Mouse (Mus musculus): ENCODE results near the gene Glis1. TPM values are rescaled to one million over a fixed set of nuclear protein-coding genes. Genes with fewer than 3 reads are reported as not detected.

Glis1 gene
- polyA plus RNA-seq, 1 experiment from 2014 or later: 5.5 TPM

DNA sequence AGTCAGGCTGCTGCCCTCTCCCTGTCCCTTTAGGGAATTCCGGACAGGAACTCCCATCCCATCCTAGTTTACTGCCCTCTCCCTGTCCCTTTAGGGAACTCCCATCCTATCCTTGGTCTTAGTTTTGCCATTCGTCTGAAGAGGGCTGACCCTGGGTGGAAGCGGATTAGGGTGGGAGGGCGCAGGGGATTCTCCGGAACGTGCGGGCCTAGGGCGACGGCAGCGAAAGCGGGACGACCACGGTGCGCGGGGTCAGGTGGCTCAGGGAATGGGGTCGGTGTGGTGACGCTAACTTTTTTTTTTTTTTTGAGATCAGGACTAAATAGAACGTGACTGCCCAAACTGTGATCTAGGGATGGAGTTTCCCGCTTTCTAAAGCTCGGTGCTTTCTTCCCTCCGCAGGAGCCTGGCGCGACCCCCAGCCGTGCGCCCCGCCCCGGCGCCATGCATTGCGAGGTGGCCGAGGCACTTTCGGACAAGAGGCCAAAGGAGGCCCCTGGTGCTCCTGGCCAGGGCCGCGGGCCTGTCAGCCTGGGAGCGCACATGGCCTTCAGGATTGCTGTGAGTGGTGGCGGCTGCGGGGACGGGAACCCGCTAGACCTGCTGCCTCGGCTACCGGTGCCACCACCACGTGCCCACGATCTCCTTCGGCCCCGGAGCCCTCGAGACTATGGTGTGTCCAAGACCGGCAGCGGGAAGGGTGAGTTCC, 1.0 kb downstream of the Glis1 start:
- DNase-seq (ENCODE audit: low spot score): no peak
- Histone ChIP-seq H3K4me3 (replicated peaks; ENCODE audit: low read depth, low read length) (peak overlapping the region; percentile 64), H3K27me3 (ENCODE audit: insufficient read depth, low read length) (peaks cover 13% of the 10 kb centered on the region), H3K4me1 (replicated peaks; ENCODE audit: insufficient read depth, low read length) (no peaks in the 10 kb centered on the region; the same call in 1 of the 2 replicates), H3K9me3 (replicated peaks; ENCODE audit: low read length) (no peaks in the 10 kb centered on the region), H3K27ac (no peak overlapping the region), H3K36me3 (ENCODE audit: insufficient read depth, low read length) (no peaks in the 10 kb centered on the region), H3K9ac (ENCODE audit: low read depth, low read length) (peak overlapping the region; percentile 51; the same call in 1 of the 2 replicates), H3K4me2 (ENCODE audit: low read length) (peak overlapping the region; percentile 92)
- WGBS: 3% methylated on average over 47 of the region's 47 CpGs
- ATAC-seq (replicated peaks; ENCODE audit: low FRiP score, low read depth): no peak; the same call in 1 of the 2 replicates
- TF ChIP-seq CTCF (IDR thresholded peaks at IDR 0.05; ENCODE audit: low read depth): peak; percentile 18; the same call in 1 of the 2 replicates

GRCm38 (mm10) chr4:107436476-107436875, 2.1 kb downstream of the Glis1 start:
- ATAC-seq (replicated peaks; ENCODE audit: low FRiP score, low read depth) (no peak), DNase-seq (ENCODE audit: low spot score) (no peak)
- H3K36me3 ChIP-seq (ENCODE audit: insufficient read depth, low read length): no peaks in the 10 kb centered on the region
- no peaks in the 10 kb centered on the region for H3K9me3 ChIP-seq (replicated peaks; ENCODE audit: low read length)
- WGBS: 77% methylated on average over 7 of the region's 7 CpGs
- H3K4me1 ChIP-seq (replicated peaks; ENCODE audit: insufficient read depth, low read length): no peaks in the 10 kb centered on the region; the same call in 1 of the 2 replicates
- peak overlapping the region; percentile 7; the same call in 1 of the 2 replicates for H3K4me2 ChIP-seq (ENCODE audit: low read length)
- peak overlapping the region; percentile 13; the same call in 1 of the 2 replicates for H3K27ac ChIP-seq
- H3K4me3 ChIP-seq (replicated peaks; ENCODE audit: low read depth, low read length): no peak overlapping the region
- no peak for TF ChIP-seq CTCF (IDR thresholded peaks at IDR 0.05; ENCODE audit: low read depth)
- peaks cover 20% of the 10 kb centered on the region for H3K27me3 ChIP-seq (ENCODE audit: insufficient read depth, low read length)
- H3K9ac ChIP-seq (ENCODE audit: low read depth, low read length): no peak overlapping the region

- no peak for TF ChIP-seq CTCF (IDR thresholded peaks at IDR 0.05; ENCODE audit: low read depth)
- no peaks in the 10 kb centered on the region for H3K36me3 ChIP-seq (ENCODE audit: insufficient read depth, low read length)
- no peak overlapping the region for H3K27ac ChIP-seq
- H3K27me3 ChIP-seq (ENCODE audit: insufficient read depth, low read length): peaks cover 16% of the 10 kb centered on the region; the same call in 1 of the 2 replicates
- DNase-seq (ENCODE audit: low spot score) (no peak), ATAC-seq (replicated peaks; ENCODE audit: low FRiP score, low read depth) (no peak)
- H3K9ac ChIP-seq (ENCODE audit: low read depth, low read length): no peak overlapping the region
- H3K4me3 ChIP-seq (replicated peaks; ENCODE audit: low read depth, low read length): no peak overlapping the region
- peaks cover 10% of the 10 kb centered on the region for H3K4me1 ChIP-seq (replicated peaks; ENCODE audit: insufficient read depth, low read length)
- no peaks in the 10 kb centered on the region for H3K9me3 ChIP-seq (replicated peaks; ENCODE audit: low read length)
- H3K4me2 ChIP-seq (ENCODE audit: low read length): no peak overlapping the region
- WGBS: 76% methylated on average over 8 of the region's 8 CpGs
These were observed 4.3 kb downstream of the Glis1 start for GRCm38 (mm10) chr4:107438741-107439140.

DNA sequence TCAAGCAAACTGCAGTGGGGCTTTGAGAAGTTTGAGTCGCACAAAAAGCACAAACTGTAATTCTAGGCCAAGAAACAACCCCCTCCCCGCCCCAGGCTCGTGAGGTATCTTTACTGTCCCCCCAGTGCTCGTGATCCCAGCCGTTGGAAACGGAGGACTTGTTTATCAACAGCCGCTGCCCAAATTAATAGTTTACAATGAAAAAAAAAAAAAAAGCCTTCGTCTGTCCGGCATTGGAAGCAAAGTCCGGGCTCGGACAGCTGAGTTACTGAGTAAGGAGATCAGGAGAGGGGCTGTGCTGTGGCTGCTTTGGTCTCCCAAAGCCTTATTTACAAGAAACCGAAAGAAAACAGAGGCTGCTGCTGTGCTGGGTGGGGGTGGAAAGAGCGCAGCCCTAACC, 5.9 kb downstream of the Glis1 start:
- ATAC-seq (replicated peaks; ENCODE audit: low FRiP score, low read depth): no peak
- peaks cover 16% of the 10 kb centered on the region; the same call in 1 of the 2 replicates for H3K27me3 ChIP-seq (ENCODE audit: insufficient read depth, low read length)
- peak overlapping the region; percentile 14; the same call in 1 of the 2 replicates for H3K9ac ChIP-seq (ENCODE audit: low read depth, low read length)
- peak overlapping the region; percentile 44 for H3K4me2 ChIP-seq (ENCODE audit: low read length)
- DNase-seq (ENCODE audit: low spot score): no peak
- no peak for TF ChIP-seq CTCF (IDR thresholded peaks at IDR 0.05; ENCODE audit: low read depth)
- H3K4me3 ChIP-seq (replicated peaks; ENCODE audit: low read depth, low read length): peak overlapping the region; percentile 14
- H3K4me1 ChIP-seq (replicated peaks; ENCODE audit: insufficient read depth, low read length): peaks cover 10% of the 10 kb centered on the region
- no peaks in the 10 kb centered on the region for H3K9me3 ChIP-seq (replicated peaks; ENCODE audit: low read length)
- peak overlapping the region; percentile 32; the same call in 1 of the 2 replicates for H3K27ac ChIP-seq
- 25% methylated on average over 13 of the region's 13 CpGs for WGBS
- no peaks in the 10 kb centered on the region for H3K36me3 ChIP-seq (ENCODE audit: insufficient read depth, low read length)

- TF ChIP-seq CTCF (IDR thresholded peaks at IDR 0.05; ENCODE audit: low read depth): no peak
- H3K27me3 ChIP-seq (ENCODE audit: insufficient read depth, low read length): peaks cover 7% of the 10 kb centered on the region; the same call in 1 of the 2 replicates
- peak overlapping the region; percentile 21; the same call in 1 of the 2 replicates for H3K4me3 ChIP-seq (replicated peaks; ENCODE audit: low read depth, low read length)
- peak overlapping the region; percentile 41 for H3K4me2 ChIP-seq (ENCODE audit: low read length)
- no peak overlapping the region for H3K9ac ChIP-seq (ENCODE audit: low read depth, low read length)
- peak overlapping the region; percentile 42; the same call in 1 of the 2 replicates for H3K27ac ChIP-seq
- no peaks in the 10 kb centered on the region for H3K9me3 ChIP-seq (replicated peaks; ENCODE audit: low read length)
- peak; percentile 67 for DNase-seq (ENCODE audit: low spot score)
- H3K4me1 ChIP-seq (replicated peaks; ENCODE audit: insufficient read depth, low read length): peaks cover 10% of the 10 kb centered on the region
- no peaks in the 10 kb centered on the region for H3K36me3 ChIP-seq (ENCODE audit: insufficient read depth, low read length)
- 28% methylated on average over 11 of the region's 11 CpGs for WGBS
- ATAC-seq (replicated peaks; ENCODE audit: low FRiP score, low read depth): peak; percentile 57
These were observed 7.9 kb downstream of the Glis1 start for GRCm38 (mm10) chr4:107442288-107442687.

DNA sequence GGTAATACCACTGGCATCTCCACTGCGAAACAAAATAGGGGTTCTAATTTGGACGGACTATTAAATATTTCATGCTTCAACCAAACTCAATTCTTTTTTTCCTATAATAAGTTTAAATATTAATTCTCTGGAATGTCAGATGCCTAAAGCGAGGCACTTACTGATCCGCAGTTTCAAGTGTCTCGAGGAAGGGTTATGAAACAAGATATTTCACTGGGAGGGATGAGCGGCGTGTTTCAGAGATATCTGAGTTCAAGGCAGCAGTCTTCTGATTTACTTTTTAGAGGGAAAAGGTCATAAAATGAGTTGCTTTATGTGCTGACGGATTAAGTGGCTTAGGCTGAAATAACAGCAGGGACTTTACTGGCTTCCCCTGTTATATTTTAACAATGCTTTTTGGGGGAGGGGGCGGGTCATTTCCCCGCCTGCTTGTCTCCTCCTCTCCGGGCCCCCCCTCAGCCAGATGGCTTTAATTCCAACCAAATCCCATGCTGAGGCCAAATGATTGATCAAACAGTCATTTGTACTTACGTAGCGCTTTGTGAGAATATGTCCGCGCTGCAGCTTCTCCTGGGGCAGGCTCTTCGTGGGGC, 8.6 kb downstream of the Glis1 start:
- H3K9me3 ChIP-seq (replicated peaks; ENCODE audit: low read length): no peaks in the 10 kb centered on the region
- H3K27me3 ChIP-seq (ENCODE audit: insufficient read depth, low read length): peaks cover 7% of the 10 kb centered on the region; the same call in 1 of the 2 replicates
- H3K4me3 ChIP-seq (replicated peaks; ENCODE audit: low read depth, low read length): peak overlapping the region; percentile 21; the same call in 1 of the 2 replicates
- ATAC-seq (replicated peaks; ENCODE audit: low FRiP score, low read depth) (no peak), DNase-seq (ENCODE audit: low spot score) (no peak)
- H3K9ac ChIP-seq (ENCODE audit: low read depth, low read length): no peak overlapping the region
- TF ChIP-seq CTCF (IDR thresholded peaks at IDR 0.05; ENCODE audit: low read depth): no peak
- no peaks in the 10 kb centered on the region for H3K36me3 ChIP-seq (ENCODE audit: insufficient read depth, low read length)
- H3K4me1 ChIP-seq (replicated peaks; ENCODE audit: insufficient read depth, low read length): peaks cover 10% of the 10 kb centered on the region
- H3K4me2 ChIP-seq (ENCODE audit: low read length): peak overlapping the region; percentile 41
- WGBS: 24% methylated on average over 16 of the region's 16 CpGs
- H3K27ac ChIP-seq: peak overlapping the region; percentile 43; the same call in 1 of the 2 replicates
